Mouse (Mus musculus): ENCODE measurements around the gene Slc25a21. TPM values are rescaled to one million over a fixed set of nuclear protein-coding genes. Genes with fewer than 3 reads are reported as not detected.

Gene Slc25a21
- total RNA-seq, 2 experiments from 2014 or later, result 0.56 to 0.77 TPM

- intact Hi-C loops (cut with DNase I), result no loop called here
- no peak for DNase-seq (ENCODE audit: extremely low spot score in 1 of 2, low spot score in 2 of 2)
These were observed 372.6 kb downstream of the Slc25a21 start for GRCm38 (mm10) chr12:56824688-56825087.

GRCm38 (mm10) chr12:56822122-56822521, 375.1 kb downstream of the Slc25a21 start:
- DNase-seq (ENCODE audit: extremely low spot score in 1 of 2, low spot score in 2 of 2), result no peak
- intact Hi-C loops (cut with DNase I), result no loop called here

GRCm38 (mm10) chr12:56820604-56821003, 376.7 kb downstream of the Slc25a21 start:
- no peak for DNase-seq (ENCODE audit: extremely low spot score in 1 of 2, low spot score in 2 of 2)
- intact Hi-C loops (cut with DNase I), result no loop called here

- DNase-seq (ENCODE audit: extremely low spot score in 1 of 2, low spot score in 2 of 2), result no peak
- intact Hi-C loops (cut with DNase I), result no loop called here
These were observed 389.8 kb downstream of the Slc25a21 start for GRCm38 (mm10) chr12:56807483-56807882.

GRCm38 (mm10) chr12:56807078-56807477, 390.2 kb downstream of the Slc25a21 start:
- no peak for DNase-seq (ENCODE audit: extremely low spot score in 1 of 2, low spot score in 2 of 2)

GRCm38 (mm10) chr12:56804487-56804886, 392.8 kb downstream of the Slc25a21 start:
- intact Hi-C loops (cut with DNase I), result no loop called here
- DNase-seq (ENCODE audit: extremely low spot score in 1 of 2, low spot score in 2 of 2), result no peak

More at GRCm38 (mm10) chr12:56807078-56807477, 390.2 kb downstream of the Slc25a21 start:
- intact Hi-C loops (cut with DNase I), result no loop called here

- intact Hi-C loops (cut with DNase I), result no loop called here
- DNase-seq (ENCODE audit: extremely low spot score in 1 of 2, low spot score in 2 of 2), result no peak
These were observed 398.4 kb downstream of the Slc25a21 start for GRCm38 (mm10) chr12:56798641-56799415.

GRCm38 (mm10) chr12:56789236-56789635, 408.0 kb downstream of the Slc25a21 start:
- no peak for DNase-seq (ENCODE audit: extremely low spot score in 1 of 2, low spot score in 2 of 2)
- intact Hi-C loops (cut with DNase I), result no loop called here

GRCm38 (mm10) chr12:56785250-56785649, 412.0 kb downstream of the Slc25a21 start:
- intact Hi-C loops (cut with DNase I), result no loop called here
- DNase-seq (ENCODE audit: extremely low spot score in 1 of 2, low spot score in 2 of 2), result no peak

GRCm38 (mm10) chr12:56781196-56781595, 416.1 kb downstream of the Slc25a21 start:
- DNase-seq (ENCODE audit: extremely low spot score in 1 of 2, low spot score in 2 of 2), result peak in 1 of 2 experiments; percentile 21
- intact Hi-C loops (cut with DNase I), result no loop called here

GRCm38 (mm10) chr12:56779621-56780020, 417.7 kb downstream of the Slc25a21 start:
- intact Hi-C loops (cut with DNase I), result no loop called here
- no peak for DNase-seq (ENCODE audit: extremely low spot score in 1 of 2, low spot score in 2 of 2)

GRCm38 (mm10) chr12:56773941-56774340, 423.3 kb downstream of the Slc25a21 start:
- DNase-seq (ENCODE audit: extremely low spot score in 1 of 2, low spot score in 2 of 2), result no peak
- intact Hi-C loops (cut with DNase I), result no loop called here

GRCm38 (mm10) chr12:56769421-56769820, 427.9 kb downstream of the Slc25a21 start:
- no peak for DNase-seq (ENCODE audit: extremely low spot score in 1 of 2, low spot score in 2 of 2)
- intact Hi-C loops (cut with DNase I), result no loop called here

GRCm38 (mm10) chr12:56767474-56767873, 429.8 kb downstream of the Slc25a21 start:
- DNase-seq (ENCODE audit: extremely low spot score in 1 of 2, low spot score in 2 of 2), result no peak
- intact Hi-C loops (cut with DNase I), result no loop called here

- intact Hi-C loops (cut with DNase I), result no loop called here
These were observed 460.2 kb downstream of the Slc25a21 start for GRCm38 (mm10) chr12:56737104-56737503.

GRCm38 (mm10) chr12:56727631-56728030, 469.6 kb downstream of the Slc25a21 start:
- intact Hi-C loops (cut with DNase I), result no loop called here
- no peak for DNase-seq (ENCODE audit: extremely low spot score in 1 of 2, low spot score in 2 of 2)

More at GRCm38 (mm10) chr12:56737104-56737503, 460.2 kb downstream of the Slc25a21 start:
- no peak for DNase-seq (ENCODE audit: extremely low spot score in 1 of 2, low spot score in 2 of 2)

- intact Hi-C loops (cut with DNase I), result no loop called here
- DNase-seq (ENCODE audit: extremely low spot score in 1 of 2, low spot score in 2 of 2), result no peak
These were observed 478.6 kb downstream of the Slc25a21 start for GRCm38 (mm10) chr12:56718707-56719051.

GRCm38 (mm10) chr12:56717971-56718706, 479.1 kb downstream of the Slc25a21 start:
- no peak for DNase-seq (ENCODE audit: extremely low spot score in 1 of 2, low spot score in 2 of 2)
- intact Hi-C loops (cut with DNase I), result no loop called here

GRCm38 (mm10) chr12:56701004-56701403, 496.3 kb downstream of the Slc25a21 start:
- no peak for DNase-seq (ENCODE audit: extremely low spot score in 1 of 2, low spot score in 2 of 2)
- intact Hi-C loops (cut with DNase I), result no loop called here
